Mouse (Mus musculus): Measurements from ENCODE around the gene Tbl1x.

The Tbl1x gene

GRCm38 (mm10) chrX:77563616-77564015 is 52.8 kb downstream of the Tbl1x start:
- no peak for TF ChIP-seq GATA4 (IDR thresholded peaks at IDR 0.05; ENCODE audit: insufficient replicate concordance, low read length)

- no peak for TF ChIP-seq GATA4 (IDR thresholded peaks at IDR 0.05; ENCODE audit: insufficient replicate concordance, low read length)
These were observed 55.9 kb downstream of the Tbl1x start for GRCm38 (mm10) chrX:77566739-77567138.

GRCm38 (mm10) chrX:77568013-77568412 is 57.2 kb downstream of the Tbl1x start:
- no peak for TF ChIP-seq GATA4 (IDR thresholded peaks at IDR 0.05; ENCODE audit: insufficient replicate concordance, low read length)

- TF ChIP-seq GATA4 (IDR thresholded peaks at IDR 0.05; ENCODE audit: insufficient replicate concordance, low read length), result no peak
These were observed 62.9 kb downstream of the Tbl1x start for GRCm38 (mm10) chrX:77573743-77574142.

GRCm38 (mm10) chrX:77577108-77577507 is 66.3 kb downstream of the Tbl1x start:
- TF ChIP-seq GATA4 (IDR thresholded peaks at IDR 0.05; ENCODE audit: insufficient replicate concordance, low read length), result no peak

GRCm38 (mm10) chrX:77578172-77578571 is 67.4 kb downstream of the Tbl1x start:
- TF ChIP-seq GATA4 (IDR thresholded peaks at IDR 0.05; ENCODE audit: insufficient replicate concordance, low read length), result no peak

GRCm38 (mm10) chrX:77579964-77580363 is 69.2 kb downstream of the Tbl1x start:
- TF ChIP-seq GATA4 (IDR thresholded peaks at IDR 0.05; ENCODE audit: insufficient replicate concordance, low read length), result peak; percentile 69; the same call in 1 of the 2 replicates

GRCm38 (mm10) chrX:77585974-77586373 is 75.2 kb downstream of the Tbl1x start:
- TF ChIP-seq GATA4 (IDR thresholded peaks at IDR 0.05; ENCODE audit: insufficient replicate concordance, low read length), result no peak

GRCm38 (mm10) chrX:77594670-77595224 is 83.9 kb downstream of the Tbl1x start:
- no peak for TF ChIP-seq GATA4 (IDR thresholded peaks at IDR 0.05; ENCODE audit: insufficient replicate concordance, low read length)

- no peak for TF ChIP-seq GATA4 (IDR thresholded peaks at IDR 0.05; ENCODE audit: insufficient replicate concordance, low read length)
These were observed 86.9 kb downstream of the Tbl1x start for GRCm38 (mm10) chrX:77597674-77598073.

- no peak for TF ChIP-seq GATA4 (IDR thresholded peaks at IDR 0.05; ENCODE audit: insufficient replicate concordance, low read length)
These were observed 87.9 kb downstream of the Tbl1x start for GRCm38 (mm10) chrX:77598736-77599135.

- TF ChIP-seq GATA4 (IDR thresholded peaks at IDR 0.05; ENCODE audit: insufficient replicate concordance, low read length), result no peak
These were observed 92.9 kb downstream of the Tbl1x start for GRCm38 (mm10) chrX:77603496-77604258.

- TF ChIP-seq GATA4 (IDR thresholded peaks at IDR 0.05; ENCODE audit: insufficient replicate concordance, low read length), result no peak
These were observed 96.7 kb downstream of the Tbl1x start for GRCm38 (mm10) chrX:77607488-77607887.

- no peak for TF ChIP-seq GATA4 (IDR thresholded peaks at IDR 0.05; ENCODE audit: insufficient replicate concordance, low read length)
These were observed 98.3 kb downstream of the Tbl1x start for GRCm38 (mm10) chrX:77608947-77609703.

GRCm38 (mm10) chrX:77611938-77612337 is 101.1 kb downstream of the Tbl1x start:
- TF ChIP-seq GATA4 (IDR thresholded peaks at IDR 0.05; ENCODE audit: insufficient replicate concordance, low read length), result no peak

GRCm38 (mm10) chrX:77613041-77613440 is 102.2 kb downstream of the Tbl1x start:
- TF ChIP-seq GATA4 (IDR thresholded peaks at IDR 0.05; ENCODE audit: insufficient replicate concordance, low read length), result no peak
